Mouse (Mus musculus) liver, embryonic 11.5 days (tissue): ENCODE results near the gene Cep295nl. TPM values are rescaled to one million over a fixed set of nuclear protein-coding genes. Genes with fewer than 3 reads are reported as not detected.

Experiments
- ATAC-seq: fragments of 200-750 bp; cut with Nextera tagmentation; replicated peaks from 2 replicates; pipeline ENCODE4 v1.8.0; 2017; ENCODE audit warnings: moderate number of reproducible peaks, mild to moderate bottlenecking, moderate TSS enrichment, moderate library complexity; ENCODE audit not compliant: low FRiP score
- DNase-seq: peaks from one replicate; pipeline ENCODE4 v3.0.0-alpha.2; 2017; ENCODE audit warnings: low spot score
- H3K27ac ChIP-seq: fragments of 300-500 bp; sonication (generic); 2 replicates; pipeline ENCODE4 v1.5.1; 2014; ENCODE audit warnings: mild to moderate bottlenecking, low read depth, low read length, control low read depth
- H3K27me3 ChIP-seq: fragments of 300-500 bp; sonication (generic); replicated peaks from 2 replicates; pipeline ENCODE4 v1.6.1; 2014; ENCODE audit warnings: low read length, mixed read lengths; ENCODE audit not compliant: control insufficient read depth, insufficient read depth
- H3K36me3 ChIP-seq: fragments of 300-500 bp; sonication (generic); 2 replicates; pipeline ENCODE4 v1.6.1; 2014; ENCODE audit warnings: mild to moderate bottlenecking, low read length, moderate library complexity, mixed read lengths; ENCODE audit not compliant: control insufficient read depth, insufficient read depth
- H3K4me1 ChIP-seq: fragments of 300-500 bp; sonication (generic); replicated peaks from 2 replicates; pipeline ENCODE4 v1.6.1; 2014; ENCODE audit warnings: low read length, mixed read lengths; ENCODE audit not compliant: control insufficient read depth, insufficient read depth
- H3K4me2 ChIP-seq: fragments of 300-500 bp; sonication (generic); 2 replicates; pipeline ENCODE4 v1.6.1; 2014; ENCODE audit warnings: mild to moderate bottlenecking, control low read depth, moderate library complexity
- H3K4me3 ChIP-seq: fragments of 300-500 bp; sonication (generic); 2 replicates; pipeline ENCODE4 v1.5.1; 2014; ENCODE audit warnings: low read depth, low read length, control low read depth
- H3K9ac ChIP-seq: fragments of 300-500 bp; sonication (generic); 2 replicates; pipeline ENCODE4 v1.6.1; 2014; ENCODE audit warnings: low read depth, low read length, control low read depth
- H3K9me3 ChIP-seq: fragments of 300-500 bp; sonication (generic); 2 replicates; pipeline ENCODE4 v1.6.1; 2016; ENCODE audit warnings: low read length, inconsistent platforms, mixed read lengths; ENCODE audit not compliant: control insufficient read depth
- WGBS: fragments of 180-500 bp; shearing (Covaris S2); extraction: QIAGEN DNeasy Blood & Tissue Kit; methylation state at CpG from one replicate; pipeline ENCODE4 v1.1.7; 2014; 5-methylcytosine and 5-hydroxymethylcytosine counted together
- polyA plus RNA-seq: library from polyadenylated mRNA; unstranded; fragments of >200 nt; fragmentation: Nextera tagmentation; extraction: Ambion mirVana; gene quantifications from 2 replicates; pipeline ENCODE4 v1.2.1, GENCODE M21; 2014

Cep295nl gene
- polyA plus RNA-seq, 1 experiment from 2014 or later: not detected

GRCm38 (mm10) chr11:118333431-118333830, 8.9 kb downstream of the Cep295nl start:
- no peaks in the 10 kb centered on the region for H3K4me1 ChIP-seq
- no peak for DNase-seq
- no peaks in the 10 kb centered on the region; the same call in 1 of the 2 replicates for H3K36me3 ChIP-seq
- no peaks in the 10 kb centered on the region for H3K9me3 ChIP-seq
- H3K27ac ChIP-seq: no peak overlapping the region
- H3K27me3 ChIP-seq: no peaks in the 10 kb centered on the region
- no peak overlapping the region for H3K4me3 ChIP-seq
- no peak overlapping the region for H3K9ac ChIP-seq
- no peak overlapping the region for H3K4me2 ChIP-seq
- WGBS: 86% methylated on average over 17 of the region's 17 CpGs
- ATAC-seq: no peak

- H3K4me1 ChIP-seq: no peaks in the 10 kb centered on the region
- H3K4me3 ChIP-seq: no peak overlapping the region
- H3K4me2 ChIP-seq: no peak overlapping the region
- H3K9me3 ChIP-seq: no peaks in the 10 kb centered on the region
- no peak for DNase-seq
- H3K9ac ChIP-seq: no peak overlapping the region
- H3K27ac ChIP-seq: no peak overlapping the region
- no peak for ATAC-seq
- WGBS: 85% methylated on average over 11 of the region's 11 CpGs
- no peaks in the 10 kb centered on the region for H3K27me3 ChIP-seq
- no peaks in the 10 kb centered on the region; the same call in 1 of the 2 replicates for H3K36me3 ChIP-seq
These were observed 9.9 kb downstream of the Cep295nl start for GRCm38 (mm10) chr11:118332376-118332775.

- no peak overlapping the region for H3K4me3 ChIP-seq
- ATAC-seq: no peak
- H3K9ac ChIP-seq: no peak overlapping the region
- no peaks in the 10 kb centered on the region; the same call in 1 of the 2 replicates for H3K36me3 ChIP-seq
- no peak for DNase-seq
- H3K27ac ChIP-seq: no peak overlapping the region
- no peak overlapping the region for H3K4me2 ChIP-seq
- H3K9me3 ChIP-seq: no peaks in the 10 kb centered on the region
- 91% methylated on average over 16 of the region's 16 CpGs for WGBS
- peaks cover 3% of the 10 kb centered on the region; the same call in 1 of the 2 replicates for H3K4me1 ChIP-seq
- no peaks in the 10 kb centered on the region for H3K27me3 ChIP-seq
These were observed 11.5 kb downstream of the Cep295nl start for GRCm38 (mm10) chr11:118330777-118331176.

DNA sequence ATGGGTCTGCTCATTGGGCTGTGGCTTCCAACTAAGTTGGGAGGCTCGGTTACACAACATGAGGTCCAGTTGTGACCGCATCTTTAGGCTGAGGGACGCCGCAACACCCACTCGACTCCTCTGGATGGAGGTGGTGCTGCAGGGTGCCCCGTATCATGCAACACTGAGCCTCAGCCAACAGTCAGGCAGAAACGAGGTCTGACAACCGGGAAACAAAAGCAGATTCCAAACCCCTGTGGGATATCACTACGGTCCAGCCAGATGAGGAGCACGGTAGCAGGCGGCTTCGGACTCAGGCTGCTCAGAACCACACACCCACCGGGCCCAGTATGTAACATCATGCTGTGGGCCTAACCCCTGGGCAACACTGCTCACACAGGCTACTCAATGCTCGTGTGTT, 11.9 kb downstream of the Cep295nl start:
- ATAC-seq (no peak), DNase-seq (no peak)
- Histone ChIP-seq H3K36me3 (no peaks in the 10 kb centered on the region; the same call in 1 of the 2 replicates), H3K4me1 (peaks cover 3% of the 10 kb centered on the region; the same call in 1 of the 2 replicates), H3K4me3 (no peak overlapping the region), H3K9me3 (no peaks in the 10 kb centered on the region), H3K27ac (no peak overlapping the region), H3K9ac (no peak overlapping the region), H3K27me3 (no peaks in the 10 kb centered on the region), H3K4me2 (no peak overlapping the region)
- 88% methylated on average over 14 of the region's 14 CpGs for WGBS

GRCm38 (mm10) chr11:118328947-118329346, 13.4 kb downstream of the Cep295nl start:
- Histone ChIP-seq H3K4me3 (no peak overlapping the region), H3K9me3 (no peaks in the 10 kb centered on the region), H3K27ac (no peak overlapping the region), H3K9ac (no peak overlapping the region), H3K36me3 (no peaks in the 10 kb centered on the region; the same call in 1 of the 2 replicates), H3K27me3 (no peaks in the 10 kb centered on the region), H3K4me2 (no peak overlapping the region), H3K4me1 (peaks cover 3% of the 10 kb centered on the region)
- no peak for DNase-seq
- ATAC-seq: no peak
- 81% methylated on average over 5 of the region's 5 CpGs for WGBS

DNA sequence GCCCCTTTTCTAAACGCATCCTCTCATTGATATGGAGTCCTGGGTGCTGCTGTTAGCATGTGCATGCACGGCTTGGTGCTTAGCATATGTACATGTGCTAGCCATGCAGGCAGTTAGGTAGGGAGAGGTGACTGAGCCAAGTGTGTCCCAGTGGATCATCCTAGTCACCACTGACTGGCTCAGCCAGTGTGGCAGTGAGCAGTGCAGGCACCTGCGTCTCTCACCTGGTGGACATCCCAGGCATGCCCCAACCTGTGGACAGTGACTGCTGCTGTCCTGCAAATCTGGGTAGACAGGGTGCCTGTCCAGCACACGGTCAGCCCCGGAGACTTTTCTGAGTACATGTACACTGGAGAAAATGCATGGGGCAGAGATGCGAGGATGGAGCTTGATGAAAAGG, 13.8 kb downstream of the Cep295nl start:
- peaks cover 3% of the 10 kb centered on the region for H3K4me1 ChIP-seq
- no peaks in the 10 kb centered on the region for H3K9me3 ChIP-seq
- H3K9ac ChIP-seq: no peak overlapping the region
- H3K27me3 ChIP-seq: no peaks in the 10 kb centered on the region
- 88% methylated on average over 6 of the region's 6 CpGs for WGBS
- ATAC-seq (no peak), DNase-seq (no peak)
- H3K36me3 ChIP-seq: no peaks in the 10 kb centered on the region; the same call in 1 of the 2 replicates
- H3K4me3 ChIP-seq: no peak overlapping the region
- H3K4me2 ChIP-seq: no peak overlapping the region
- H3K27ac ChIP-seq: no peak overlapping the region

GRCm38 (mm10) chr11:118326991-118327971, 15.0 kb downstream of the Cep295nl start:
- H3K36me3 ChIP-seq: no peaks in the 10 kb centered on the region; the same call in 1 of the 2 replicates
- H3K9ac ChIP-seq: no peak overlapping the region
- peaks cover 3% of the 10 kb centered on the region for H3K4me1 ChIP-seq
- H3K4me2 ChIP-seq: no peak overlapping the region
- DNase-seq: no peak
- H3K27me3 ChIP-seq: no peaks in the 10 kb centered on the region
- H3K27ac ChIP-seq: no peak overlapping the region
- H3K9me3 ChIP-seq: no peaks in the 10 kb centered on the region
- H3K4me3 ChIP-seq: no peak overlapping the region
- WGBS: 79% methylated on average over 24 of the region's 24 CpGs
- no peak for ATAC-seq

DNA sequence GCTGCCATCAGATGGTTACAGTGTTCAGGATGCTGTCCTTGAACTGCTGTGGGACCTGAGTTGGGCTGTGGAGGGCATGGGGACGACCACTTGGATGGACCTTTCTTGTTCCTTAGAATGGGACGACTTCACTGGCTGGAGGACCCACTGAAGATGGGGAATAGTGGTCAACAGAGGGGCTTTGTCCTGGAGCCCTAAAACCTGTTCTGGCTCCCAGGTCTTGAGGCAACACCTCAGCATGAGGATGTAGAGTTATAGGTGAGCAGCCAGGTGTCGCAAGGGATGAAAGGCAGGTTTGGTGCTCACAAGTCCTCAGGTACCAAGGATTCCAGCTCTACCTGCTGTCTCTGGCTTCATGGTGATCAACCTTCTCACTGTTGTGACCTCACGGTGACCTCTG, 15.8 kb downstream of the Cep295nl start:
- no peak overlapping the region for H3K4me2 ChIP-seq
- no peaks in the 10 kb centered on the region for H3K27me3 ChIP-seq
- ATAC-seq (no peak), DNase-seq (no peak)
- H3K4me1 ChIP-seq: peaks cover 3% of the 10 kb centered on the region
- no peaks in the 10 kb centered on the region for H3K9me3 ChIP-seq
- WGBS: 82% methylated on average over 4 of the region's 4 CpGs
- no peak overlapping the region for H3K27ac ChIP-seq
- no peak overlapping the region for H3K4me3 ChIP-seq
- no peak overlapping the region for H3K9ac ChIP-seq
- H3K36me3 ChIP-seq: no peaks in the 10 kb centered on the region; the same call in 1 of the 2 replicates
